Mouse (Mus musculus) testis, adult 2 months (tissue): ENCODE results near the gene 4930402F06Rik.

Experiments used
- CTCF ChIP-seq: fragments of 200-500 bp; IDR thresholded peaks from 2 replicates; pipeline ENCODE4 v1.5.1; 2012; ENCODE audit warnings: low read depth, mild to moderate bottlenecking, inconsistent platforms, low read length, moderate library complexity; ENCODE audit not compliant: control insufficient read depth, insufficient read depth, insufficient replicate concordance
- POLR2A ChIP-seq: fragments of 200-500 bp; IDR thresholded peaks from 2 replicates; pipeline ENCODE4 v1.6.1; 2012; ENCODE audit warnings: low read depth, mild to moderate bottlenecking, inconsistent platforms, low read length, moderate library complexity; ENCODE audit not compliant: control insufficient read depth

GRCm38 (mm10) chr2:35409466-35409865 is 12.5 kb upstream of the 4930402F06Rik start:
- TF ChIP-seq CTCF: no peak
- TF ChIP-seq POLR2A: no peak
